Mouse (Mus musculus) kidney, adult 10 weeks (tissue): ENCODE measurements around the gene Adora3. TPM values are rescaled to one million over a fixed set of nuclear protein-coding genes. Genes with fewer than 3 reads are reported as not detected.

Experiments
- polyA plus RNA-seq: library from polyadenylated mRNA; stranded (reverse); fragments of 350-450 nt; fragmentation: Illumina TruSeq; extraction: RNeasy Lipid Tissue Mini Kit (QIAGEN cat#74804); gene quantifications from one replicate; pipeline ENCODE4 v1.2.3, GENCODE M21; 2014; ENCODE audit warnings: low read depth, low replicate concordance

Gene Adora3
- polyA plus RNA-seq: not detected

GRCm38 (mm10) chr3:105870558-105870957 lies at the start of gene Adora3, which contains the start of gene Tmigd3:
Gene Adora3 (plus strand): TSS chr3:105870858.
Gene Tmigd3 (plus strand): TSS chr3:105870903.

GRCm38 (mm10) chr3:105932240-105933071 lies 61.8 kb downstream of the Adora3 start, which contains the start of gene I830077J02Rik:
Gene I830077J02Rik (minus strand): TSS chr3:105932664.

Other genes starting within 250 kb of the Adora3 start
- gene Ddx20, start 183.3 kb upstream of the Adora3 start, polyA plus RNA-seq: 23.7 TPM
- gene Inka2, start 166.3 kb upstream of the Adora3 start, polyA plus RNA-seq: 0.40 TPM
- gene Rap1a, start 69.5 kb upstream of the Adora3 start, polyA plus RNA-seq: 370 TPM
- gene Tmigd3, start within 50 bp of the Adora3 start, polyA plus RNA-seq: not detected
- gene I830077J02Rik, start 61.8 kb downstream of the Adora3 start, polyA plus RNA-seq: 0.69 TPM
- gene Wdr77, start 88.5 kb downstream of the Adora3 start, polyA plus RNA-seq: 32.4 TPM
- gene Atp5f1, start 89.2 kb downstream of the Adora3 start, polyA plus RNA-seq: 1,836 TPM
- gene Ovgp1, start 102.9 kb downstream of the Adora3 start, polyA plus RNA-seq: 1.6 TPM
- not detected for gene Pifo, start 143.8 kb downstream of the Adora3 start, polyA plus RNA-seq
- gene Chil5, start 162.0 kb downstream of the Adora3 start, polyA plus RNA-seq: not detected
- not detected for gene Chia1, start 242.4 kb downstream of the Adora3 start, polyA plus RNA-seq